Mouse (Mus musculus): ENCODE results near the gene Naa15. TPM values are rescaled to one million over a fixed set of nuclear protein-coding genes. Genes with fewer than 3 reads are reported as not detected.

Naa15 gene
- polyA plus RNA-seq, 1 experiment from 2014 or later = 32.6 TPM

GRCm38 (mm10) chr3:51475706-51476105 lies 60.8 kb downstream of the Naa15 start:
- Histone ChIP-seq H3K9ac (ENCODE audit: low read depth, low read length) (no peak overlapping the region), H3K4me3 (ENCODE audit: low read length) (no peak overlapping the region), H3K4me1 (ENCODE audit: control insufficient read depth, insufficient read depth, low read depth, low read length) (no peaks in the 10 kb centered on the region), H3K27me3 (replicated peaks; ENCODE audit: control insufficient read depth, insufficient read depth, low read length) (no peaks in the 10 kb centered on the region), H3K27ac (ENCODE audit: low read depth, low read length) (no peak overlapping the region), H3K36me3 (ENCODE audit: control insufficient read depth, insufficient read depth, low read length) (peaks cover 14% of the 10 kb centered on the region), H3K4me2 (ENCODE audit: low read length) (no peak overlapping the region), H3K9me3 (ENCODE audit: control insufficient read depth, low read length) (no peaks in the 10 kb centered on the region)
- no peak for ATAC-seq
- WGBS = 80% methylated on average over 4 of the region's 4 CpGs

DNA sequence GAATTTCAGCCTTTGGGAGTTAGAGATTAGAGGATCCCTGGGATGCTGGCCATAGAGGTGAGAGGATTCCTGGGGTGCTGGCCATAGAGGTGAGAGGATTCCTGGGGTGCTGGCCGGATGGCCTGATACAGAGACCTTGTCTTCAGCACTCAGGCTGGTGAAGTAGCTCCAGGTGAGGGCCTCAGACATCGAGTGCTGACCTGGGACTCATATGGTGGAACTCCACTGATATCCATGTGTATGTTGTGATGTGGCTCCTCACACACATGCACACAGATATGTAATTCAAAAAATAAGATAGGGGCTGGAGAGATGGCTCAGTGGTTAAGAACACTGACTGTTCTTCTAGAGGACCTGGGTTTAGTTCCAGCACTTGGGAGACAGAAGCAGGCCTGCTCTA lies 64.9 kb downstream of the Naa15 start:
- H3K4me1 ChIP-seq (ENCODE audit: control insufficient read depth, insufficient read depth, low read depth, low read length) = peaks cover 8% of the 10 kb centered on the region
- ATAC-seq = no peak
- no peak overlapping the region for H3K4me3 ChIP-seq (ENCODE audit: low read length)
- no peak overlapping the region for H3K9ac ChIP-seq (ENCODE audit: low read depth, low read length)
- no peaks in the 10 kb centered on the region for H3K9me3 ChIP-seq (ENCODE audit: control insufficient read depth, low read length)
- 35% methylated on average over 2 of the region's 2 CpGs for WGBS
- H3K36me3 ChIP-seq (ENCODE audit: control insufficient read depth, insufficient read depth, low read length) = no peaks in the 10 kb centered on the region
- H3K27me3 ChIP-seq (replicated peaks; ENCODE audit: control insufficient read depth, insufficient read depth, low read length) = no peaks in the 10 kb centered on the region
- no peak overlapping the region for H3K27ac ChIP-seq (ENCODE audit: low read depth, low read length)
- H3K4me2 ChIP-seq (ENCODE audit: low read length) = no peak overlapping the region

DNA sequence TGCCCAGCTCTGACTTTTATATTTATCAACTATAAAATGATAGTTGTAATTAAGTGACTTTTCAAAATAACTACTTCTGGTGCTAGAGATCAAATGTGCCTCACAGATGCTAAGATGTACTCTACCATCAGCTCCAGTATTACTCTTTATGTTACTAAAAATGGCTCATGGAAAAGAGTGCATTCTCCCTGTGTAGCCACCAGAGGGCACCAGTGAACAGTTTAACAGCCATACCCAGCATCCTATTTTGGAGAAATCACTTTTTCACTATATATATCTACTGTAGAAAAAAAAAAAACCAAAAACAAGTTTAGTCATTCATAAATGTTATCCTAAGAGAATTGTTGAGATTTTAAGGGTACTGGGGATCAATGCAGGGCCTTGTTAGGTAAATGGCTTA lies 66.1 kb downstream of the Naa15 start:
- no peaks in the 10 kb centered on the region for H3K36me3 ChIP-seq (ENCODE audit: control insufficient read depth, insufficient read depth, low read length)
- no peak overlapping the region for H3K4me2 ChIP-seq (ENCODE audit: low read length)

DNA sequence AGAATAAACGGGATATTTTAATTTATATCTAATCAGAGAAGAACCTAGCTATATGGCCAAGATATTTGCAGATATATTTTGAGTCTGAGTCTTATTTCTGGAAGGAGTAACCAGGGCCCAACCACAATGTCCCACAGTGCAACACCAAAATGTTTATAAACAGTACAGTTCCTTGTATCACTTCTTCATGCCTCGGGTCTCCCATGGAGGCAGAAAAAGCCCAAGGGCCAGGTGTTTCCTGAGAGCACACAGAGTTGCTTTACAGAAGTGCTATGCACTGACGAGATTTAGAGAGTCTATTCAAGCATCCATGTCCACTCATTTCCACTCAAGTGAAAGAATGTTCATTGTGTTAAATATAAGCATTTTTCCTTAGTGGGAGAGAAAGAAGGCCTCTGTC lies 66.9 kb downstream of the Naa15 start:
- Histone ChIP-seq H3K4me1 (ENCODE audit: control insufficient read depth, insufficient read depth, low read depth, low read length) (peaks cover 23% of the 10 kb centered on the region), H3K9me3 (ENCODE audit: control insufficient read depth, low read length) (no peaks in the 10 kb centered on the region), H3K27ac (ENCODE audit: low read depth, low read length) (no peak overlapping the region), H3K4me2 (ENCODE audit: low read length) (no peak overlapping the region), H3K9ac (ENCODE audit: low read depth, low read length) (no peak overlapping the region), H3K36me3 (ENCODE audit: control insufficient read depth, insufficient read depth, low read length) (no peaks in the 10 kb centered on the region), H3K4me3 (ENCODE audit: low read length) (no peak overlapping the region), H3K27me3 (replicated peaks; ENCODE audit: control insufficient read depth, insufficient read depth, low read length) (no peaks in the 10 kb centered on the region)
- no peak for ATAC-seq
- 59% methylated on average over 3 of the region's 3 CpGs for WGBS

More for the DNA sequence above, 66.1 kb downstream of the Naa15 start:
- no peak overlapping the region for H3K4me3 ChIP-seq (ENCODE audit: low read length)
- H3K4me1 ChIP-seq (ENCODE audit: control insufficient read depth, insufficient read depth, low read depth, low read length) = peaks cover 20% of the 10 kb centered on the region
- H3K9me3 ChIP-seq (ENCODE audit: control insufficient read depth, low read length) = no peaks in the 10 kb centered on the region
- no peak for ATAC-seq
- H3K27ac ChIP-seq (ENCODE audit: low read depth, low read length) = no peak overlapping the region
- no peaks in the 10 kb centered on the region for H3K27me3 ChIP-seq (replicated peaks; ENCODE audit: control insufficient read depth, insufficient read depth, low read length)
- no peak overlapping the region for H3K9ac ChIP-seq (ENCODE audit: low read depth, low read length)

GRCm38 (mm10) chr3:51482781-51483180 lies 67.8 kb downstream of the Naa15 start:
- Histone ChIP-seq H3K4me2 (ENCODE audit: low read length) (peak overlapping the region; percentile 89), H3K27ac (ENCODE audit: low read depth, low read length) (no peak overlapping the region), H3K36me3 (ENCODE audit: control insufficient read depth, insufficient read depth, low read length) (no peaks in the 10 kb centered on the region), H3K4me1 (ENCODE audit: control insufficient read depth, insufficient read depth, low read depth, low read length) (peaks cover 23% of the 10 kb centered on the region), H3K9me3 (ENCODE audit: control insufficient read depth, low read length) (no peaks in the 10 kb centered on the region), H3K4me3 (ENCODE audit: low read length) (no peak overlapping the region; the same call in 1 of the 2 replicates), H3K27me3 (replicated peaks; ENCODE audit: control insufficient read depth, insufficient read depth, low read length) (no peaks in the 10 kb centered on the region), H3K9ac (ENCODE audit: low read depth, low read length) (no peak overlapping the region; the same call in 1 of the 2 replicates)
- WGBS = 79% methylated on average over 3 of the region's 3 CpGs
- ATAC-seq = no peak

GRCm38 (mm10) chr3:51483741-51484359 lies 68.9 kb downstream of the Naa15 start, which contains the start of gene Rab33b:
Gene Rab33b, plus strand, starts transcription at chr3:51483920.
- Histone ChIP-seq H3K27ac (ENCODE audit: low read depth, low read length) (peak within 1 kb of the TSS; percentile 90), H3K9ac (ENCODE audit: low read depth, low read length) (peak within 1 kb of the TSS; percentile 83), H3K27me3 (replicated peaks; ENCODE audit: control insufficient read depth, insufficient read depth, low read length) (no peaks in the 10 kb centered on the region), H3K4me1 (ENCODE audit: control insufficient read depth, insufficient read depth, low read depth, low read length) (peaks cover 23% of the 10 kb centered on the region), H3K4me2 (ENCODE audit: low read length) (peak within 1 kb of the TSS; percentile 89), H3K9me3 (ENCODE audit: control insufficient read depth, low read length) (no peaks in the 10 kb centered on the region), H3K36me3 (ENCODE audit: control insufficient read depth, insufficient read depth, low read length) (peaks cover 2% of the 10 kb centered on the region; the same call in 1 of the 2 replicates), H3K4me3 (ENCODE audit: low read length) (peak within 1 kb of the TSS; percentile 88)
- peak; percentile 98 for ATAC-seq
- WGBS = under 1% methylated on average over 61 of the region's 70 CpGs

- under 1% methylated on average over 33 of the region's 33 CpGs for WGBS
- H3K4me3 ChIP-seq (ENCODE audit: low read length) = peak overlapping the region; percentile 88
- no peak for ATAC-seq
Observed at GRCm38 (mm10) chr3:51484370-51484769, 69.4 kb downstream of the Naa15 start.

GRCm38 (mm10) chr3:51485347-51485746 lies 70.4 kb downstream of the Naa15 start:
- no peaks in the 10 kb centered on the region for H3K27me3 ChIP-seq (replicated peaks; ENCODE audit: control insufficient read depth, insufficient read depth, low read length)
- H3K36me3 ChIP-seq (ENCODE audit: control insufficient read depth, insufficient read depth, low read length) = peaks cover 2% of the 10 kb centered on the region; the same call in 1 of the 2 replicates
- H3K4me2 ChIP-seq (ENCODE audit: low read length) = peak overlapping the region; percentile 89
- no peak for ATAC-seq
- 83% methylated on average over 4 of the region's 4 CpGs for WGBS
- peak overlapping the region; percentile 88 for H3K4me3 ChIP-seq (ENCODE audit: low read length)
- no peak overlapping the region for H3K27ac ChIP-seq (ENCODE audit: low read depth, low read length)
- H3K9me3 ChIP-seq (ENCODE audit: control insufficient read depth, low read length) = no peaks in the 10 kb centered on the region
- peak overlapping the region; percentile 25; the same call in 1 of the 2 replicates for H3K9ac ChIP-seq (ENCODE audit: low read depth, low read length)
- peaks cover 23% of the 10 kb centered on the region for H3K4me1 ChIP-seq (ENCODE audit: control insufficient read depth, insufficient read depth, low read depth, low read length)

More at GRCm38 (mm10) chr3:51484370-51484769, 69.4 kb downstream of the Naa15 start:
- H3K4me1 ChIP-seq (ENCODE audit: control insufficient read depth, insufficient read depth, low read depth, low read length) = peaks cover 23% of the 10 kb centered on the region
- H3K9ac ChIP-seq (ENCODE audit: low read depth, low read length) = peak overlapping the region; percentile 83
- H3K36me3 ChIP-seq (ENCODE audit: control insufficient read depth, insufficient read depth, low read length) = peaks cover 2% of the 10 kb centered on the region; the same call in 1 of the 2 replicates
- H3K4me2 ChIP-seq (ENCODE audit: low read length) = peak overlapping the region; percentile 89
- H3K27me3 ChIP-seq (replicated peaks; ENCODE audit: control insufficient read depth, insufficient read depth, low read length) = no peaks in the 10 kb centered on the region
- H3K27ac ChIP-seq (ENCODE audit: low read depth, low read length) = peak overlapping the region; percentile 90
- H3K9me3 ChIP-seq (ENCODE audit: control insufficient read depth, low read length) = no peaks in the 10 kb centered on the region

GRCm38 (mm10) chr3:51486491-51487195 lies 71.7 kb downstream of the Naa15 start:
- Histone ChIP-seq H3K4me3 (ENCODE audit: low read length) (no peak overlapping the region), H3K27ac (ENCODE audit: low read depth, low read length) (no peak overlapping the region), H3K9me3 (ENCODE audit: control insufficient read depth, low read length) (no peaks in the 10 kb centered on the region), H3K4me2 (ENCODE audit: low read length) (no peak overlapping the region), H3K36me3 (ENCODE audit: control insufficient read depth, insufficient read depth, low read length) (peaks cover 2% of the 10 kb centered on the region; the same call in 1 of the 2 replicates), H3K27me3 (replicated peaks; ENCODE audit: control insufficient read depth, insufficient read depth, low read length) (no peaks in the 10 kb centered on the region), H3K9ac (ENCODE audit: low read depth, low read length) (no peak overlapping the region), H3K4me1 (ENCODE audit: control insufficient read depth, insufficient read depth, low read depth, low read length) (peaks cover 23% of the 10 kb centered on the region)
- ATAC-seq = no peak
- 76% methylated on average over 4 of the region's 4 CpGs for WGBS

Data from hindbrain, embryonic 16.5 days (tissue).